Mouse (Mus musculus): Measurements from ENCODE around the gene Chat. TPM values are rescaled to one million over a fixed set of nuclear protein-coding genes. Genes with fewer than 3 reads are reported as not detected.

Chat gene
- 0.06 and 0.14 TPM in 2 replicates for polyA plus RNA-seq (2015; fragmentation: Nextera tagmentation; extraction: Ambion mirVana)

- Histone ChIP-seq H3K27me3 (ENCODE audit: control insufficient read depth, insufficient read depth, low read length) (peaks cover 71% of the 10 kb centered on the region), H3K4me3 (ENCODE audit: low read length) (peak within 1 kb of the TSS; percentile 33), H3K27ac (ENCODE audit: low read length) (no peak within 1 kb of the TSS), H3K9me3 (replicated peaks; ENCODE audit: control insufficient read depth, low read length) (no peaks in the 10 kb centered on the region), H3K4me1 (ENCODE audit: control insufficient read depth, insufficient read depth, low read length) (peaks cover 4% of the 10 kb centered on the region; the same call in 1 of the 2 replicates), H3K4me2 (ENCODE audit: low read depth, low read length) (peak within 1 kb of the TSS; percentile 53), H3K36me3 (ENCODE audit: control insufficient read depth, insufficient read depth) (no peaks in the 10 kb centered on the region), H3K9ac (ENCODE audit: low read length) (no peak within 1 kb of the TSS)
- WGBS, result 14% methylated on average over 13 of the region's 13 CpGs
- no peak for ATAC-seq (replicated peaks; ENCODE audit: extremely low read depth, insufficient read depth, low FRiP score)
Measured at GRCm38 (mm10) chr14:32465889-32466288, at the start of gene Chat. TSS of gene Chat (minus strand) at chr14:32465989.

DNA sequence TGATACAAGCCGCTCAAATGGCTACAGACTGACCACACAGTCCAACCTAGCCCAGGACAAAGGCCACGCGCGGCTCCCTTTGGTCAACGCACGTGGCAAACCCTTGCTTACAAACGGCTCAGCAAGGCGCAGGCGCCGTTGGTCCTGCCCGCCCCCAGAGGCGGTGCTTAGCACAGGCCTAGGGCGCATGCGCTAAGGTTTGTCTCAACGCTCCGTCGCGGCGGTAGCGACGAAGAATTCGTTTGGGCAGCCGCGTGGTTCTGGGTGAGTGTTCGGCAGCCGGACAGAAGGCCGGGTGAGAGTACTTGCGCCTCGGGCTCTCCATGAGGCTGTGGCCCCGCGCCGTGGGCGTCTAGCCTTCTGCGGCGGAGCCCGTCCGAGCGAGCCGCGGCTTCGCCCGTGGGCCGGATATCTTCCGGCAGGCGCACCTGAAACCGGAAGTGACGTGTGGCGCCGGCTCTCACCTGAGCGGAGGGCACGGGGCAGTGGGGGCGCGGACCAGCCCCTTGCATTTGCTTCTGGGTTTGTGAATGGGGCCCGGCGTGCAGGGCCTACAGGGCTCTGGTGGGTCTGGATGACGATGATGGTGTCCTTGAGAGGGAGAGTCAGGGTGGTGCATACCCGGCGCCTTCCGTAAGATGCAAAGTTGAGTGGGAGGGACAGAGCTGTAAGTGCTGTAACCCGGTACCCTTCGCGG, 47.7 kb upstream of the Chat start, which contains the start of gene Ercc6:
Ercc6 (plus strand) TSS at position 186 of the 697 bp plus-strand sequence.
- peak within 1 kb of the TSS; percentile 86 for H3K4me2 ChIP-seq (ENCODE audit: low read depth, low read length)
- H3K27ac ChIP-seq (ENCODE audit: low read length), result peak within 1 kb of the TSS; percentile 62
- H3K9me3 ChIP-seq (replicated peaks; ENCODE audit: control insufficient read depth, low read length), result no peaks in the 10 kb centered on the region
- peaks cover 10% of the 10 kb centered on the region for H3K4me1 ChIP-seq (ENCODE audit: control insufficient read depth, insufficient read depth, low read length)
- no peaks in the 10 kb centered on the region for H3K27me3 ChIP-seq (ENCODE audit: control insufficient read depth, insufficient read depth, low read length)
- H3K9ac ChIP-seq (ENCODE audit: low read length), result peak within 1 kb of the TSS; percentile 79
- H3K36me3 ChIP-seq (ENCODE audit: control insufficient read depth, insufficient read depth), result peaks cover 15% of the 10 kb centered on the region
- peak within 1 kb of the TSS; percentile 90 for H3K4me3 ChIP-seq (ENCODE audit: low read length)
- under 1% methylated on average over 62 of the region's 62 CpGs for WGBS
- peak; percentile 95 for ATAC-seq (replicated peaks; ENCODE audit: extremely low read depth, insufficient read depth, low FRiP score)

- ATAC-seq (replicated peaks; ENCODE audit: extremely low read depth, insufficient read depth, low FRiP score), result no peak
- H3K27me3 ChIP-seq (ENCODE audit: control insufficient read depth, insufficient read depth, low read length), result no peaks in the 10 kb centered on the region
- peak overlapping the region; percentile 41; the same call in 1 of the 2 replicates for H3K9ac ChIP-seq (ENCODE audit: low read length)
- H3K27ac ChIP-seq (ENCODE audit: low read length), result no peak overlapping the region
- H3K9me3 ChIP-seq (replicated peaks; ENCODE audit: control insufficient read depth, low read length), result no peaks in the 10 kb centered on the region
- peak overlapping the region; percentile 90 for H3K4me3 ChIP-seq (ENCODE audit: low read length)
- H3K4me1 ChIP-seq (ENCODE audit: control insufficient read depth, insufficient read depth, low read length), result peaks cover 10% of the 10 kb centered on the region
- 44% methylated on average over 9 of the region's 9 CpGs for WGBS
- peak overlapping the region; percentile 86 for H3K4me2 ChIP-seq (ENCODE audit: low read depth, low read length)
- peaks cover 12% of the 10 kb centered on the region for H3K36me3 ChIP-seq (ENCODE audit: control insufficient read depth, insufficient read depth)
Measured at GRCm38 (mm10) chr14:32512912-32513311, 47.1 kb upstream of the Chat start.

DNA sequence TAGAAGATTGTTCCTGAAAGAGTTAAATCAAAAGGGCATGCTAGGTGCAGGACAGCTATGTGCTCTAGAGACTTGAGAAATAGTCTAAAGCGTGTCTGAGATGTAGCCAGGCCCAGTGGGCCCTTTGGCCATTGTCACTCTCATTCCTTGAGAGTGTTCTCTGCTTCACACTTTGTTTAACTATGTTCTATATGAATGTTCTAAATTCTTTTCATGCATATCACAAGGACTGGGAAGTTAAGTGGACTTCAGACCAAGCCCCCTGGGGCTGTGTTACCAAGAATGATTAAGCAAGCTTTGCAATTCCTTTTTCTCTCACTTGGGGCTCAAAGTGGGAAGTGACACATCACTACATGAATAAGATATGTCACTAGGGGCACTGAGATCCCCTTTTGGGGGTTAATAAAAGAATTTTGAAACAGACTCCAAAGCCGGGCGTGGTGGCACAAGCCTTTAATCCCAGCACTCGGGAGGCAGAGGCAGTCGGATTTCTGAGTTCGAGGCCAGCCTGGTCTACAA, 43.7 kb upstream of the Chat start:
- Histone ChIP-seq H3K4me3 (ENCODE audit: low read length) (no peak overlapping the region), H3K9me3 (replicated peaks; ENCODE audit: control insufficient read depth, low read length) (no peaks in the 10 kb centered on the region), H3K4me1 (ENCODE audit: control insufficient read depth, insufficient read depth, low read length) (peaks cover 10% of the 10 kb centered on the region), H3K9ac (ENCODE audit: low read length) (no peak overlapping the region), H3K27me3 (ENCODE audit: control insufficient read depth, insufficient read depth, low read length) (no peaks in the 10 kb centered on the region), H3K4me2 (ENCODE audit: low read depth, low read length) (no peak overlapping the region), H3K27ac (ENCODE audit: low read length) (no peak overlapping the region), H3K36me3 (ENCODE audit: control insufficient read depth, insufficient read depth) (no peaks in the 10 kb centered on the region)
- 77% methylated on average over 6 of the region's 6 CpGs for WGBS
- no peak for ATAC-seq (replicated peaks; ENCODE audit: extremely low read depth, insufficient read depth, low FRiP score)

DNA sequence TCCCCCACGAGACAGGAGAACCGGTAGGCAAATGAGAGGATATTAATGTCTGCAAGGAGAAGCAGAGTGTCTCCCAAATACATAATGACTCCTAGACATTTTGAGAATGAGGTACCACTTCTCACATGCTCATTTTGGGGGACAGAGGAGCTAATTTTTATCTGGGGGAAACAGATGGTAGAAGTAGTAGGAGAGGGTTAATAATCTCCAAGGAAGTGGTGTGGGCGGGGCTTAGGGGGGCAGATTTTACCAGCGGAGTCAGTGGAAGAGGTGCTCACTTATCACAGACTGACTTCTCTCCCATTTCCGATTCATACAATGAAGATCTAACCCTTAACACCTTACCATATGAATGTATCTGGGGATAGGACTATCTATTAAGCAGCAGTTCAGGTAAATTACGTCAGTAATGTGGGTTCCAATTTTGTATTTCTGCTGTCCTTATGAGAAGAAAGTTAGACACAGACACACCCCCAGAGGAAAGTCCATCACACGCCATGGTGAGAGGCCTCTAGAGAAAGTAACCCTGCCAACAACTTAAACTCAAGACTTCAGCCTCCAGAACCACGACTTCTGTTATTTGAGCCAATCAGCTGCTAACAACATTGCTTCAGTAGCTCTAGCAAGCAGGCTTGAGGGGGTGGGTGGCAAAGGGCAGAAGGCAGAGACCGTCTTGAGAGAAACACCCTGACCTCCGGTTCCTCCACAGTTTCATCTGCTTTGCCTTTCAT, 42.5 kb upstream of the Chat start:
- WGBS, result 45% methylated on average over 10 of the region's 10 CpGs

GRCm38 (mm10) chr14:32507216-32507615, 41.4 kb upstream of the Chat start:
- H3K4me2 ChIP-seq (ENCODE audit: low read depth, low read length), result no peak overlapping the region

More for the DNA sequence above, 42.5 kb upstream of the Chat start:
- ATAC-seq (replicated peaks; ENCODE audit: extremely low read depth, insufficient read depth, low FRiP score), result no peak
- Histone ChIP-seq H3K27ac (ENCODE audit: low read length) (no peak overlapping the region), H3K9ac (ENCODE audit: low read length) (no peak overlapping the region), H3K9me3 (replicated peaks; ENCODE audit: control insufficient read depth, low read length) (no peaks in the 10 kb centered on the region), H3K27me3 (ENCODE audit: control insufficient read depth, insufficient read depth, low read length) (no peaks in the 10 kb centered on the region), H3K4me3 (ENCODE audit: low read length) (no peak overlapping the region), H3K4me2 (ENCODE audit: low read depth, low read length) (no peak overlapping the region), H3K4me1 (ENCODE audit: control insufficient read depth, insufficient read depth, low read length) (peaks cover 4% of the 10 kb centered on the region), H3K36me3 (ENCODE audit: control insufficient read depth, insufficient read depth) (no peaks in the 10 kb centered on the region)

GRCm38 (mm10) chr14:32506329-32506728, 40.5 kb upstream of the Chat start:
- Histone ChIP-seq H3K27ac (ENCODE audit: low read length) (no peak overlapping the region), H3K4me1 (ENCODE audit: control insufficient read depth, insufficient read depth, low read length) (no peaks in the 10 kb centered on the region), H3K9ac (ENCODE audit: low read length) (no peak overlapping the region), H3K36me3 (ENCODE audit: control insufficient read depth, insufficient read depth) (no peaks in the 10 kb centered on the region), H3K4me3 (ENCODE audit: low read length) (no peak overlapping the region), H3K9me3 (replicated peaks; ENCODE audit: control insufficient read depth, low read length) (no peaks in the 10 kb centered on the region), H3K27me3 (ENCODE audit: control insufficient read depth, insufficient read depth, low read length) (no peaks in the 10 kb centered on the region), H3K4me2 (ENCODE audit: low read depth, low read length) (no peak overlapping the region)
- no peak for ATAC-seq (replicated peaks; ENCODE audit: extremely low read depth, insufficient read depth, low FRiP score)
- 82% methylated on average over 10 of the region's 10 CpGs for WGBS

More at GRCm38 (mm10) chr14:32507216-32507615, 41.4 kb upstream of the Chat start:
- Histone ChIP-seq H3K4me1 (ENCODE audit: control insufficient read depth, insufficient read depth, low read length) (no peaks in the 10 kb centered on the region), H3K4me3 (ENCODE audit: low read length) (no peak overlapping the region), H3K27me3 (ENCODE audit: control insufficient read depth, insufficient read depth, low read length) (no peaks in the 10 kb centered on the region), H3K9ac (ENCODE audit: low read length) (no peak overlapping the region), H3K27ac (ENCODE audit: low read length) (no peak overlapping the region), H3K36me3 (ENCODE audit: control insufficient read depth, insufficient read depth) (no peaks in the 10 kb centered on the region), H3K9me3 (replicated peaks; ENCODE audit: control insufficient read depth, low read length) (no peaks in the 10 kb centered on the region)
- 67% methylated on average over 4 of the region's 4 CpGs for WGBS
- ATAC-seq (replicated peaks; ENCODE audit: extremely low read depth, insufficient read depth, low FRiP score), result no peak

GRCm38 (mm10) chr14:32503897-32504296, 38.1 kb upstream of the Chat start:
- Histone ChIP-seq H3K9me3 (replicated peaks; ENCODE audit: control insufficient read depth, low read length) (no peaks in the 10 kb centered on the region), H3K4me1 (ENCODE audit: control insufficient read depth, insufficient read depth, low read length) (no peaks in the 10 kb centered on the region), H3K36me3 (ENCODE audit: control insufficient read depth, insufficient read depth) (no peaks in the 10 kb centered on the region), H3K4me3 (ENCODE audit: low read length) (no peak overlapping the region), H3K27me3 (ENCODE audit: control insufficient read depth, insufficient read depth, low read length) (no peaks in the 10 kb centered on the region), H3K9ac (ENCODE audit: low read length) (no peak overlapping the region), H3K4me2 (ENCODE audit: low read depth, low read length) (no peak overlapping the region), H3K27ac (ENCODE audit: low read length) (no peak overlapping the region)
- ATAC-seq (replicated peaks; ENCODE audit: extremely low read depth, insufficient read depth, low FRiP score), result no peak
- WGBS, result 62% methylated on average over 1 of the region's 1 CpGs
